Comparison of ENCODE assay signal across 1 mouse cellular context in genomic region chr2:112296211-112296610, GRCm38 (mm10).
TF ChIP-seq lines count a peak whose summit lies in the region.

No protein-coding gene starts in this region.

TF ChIP-seq in myocyte, 11 proteins besides CTCF, POLR2A, EP300 and RAD21:
- TF ChIP-seq MAX (IDR thresholded peaks at IDR 0.05; ENCODE audit: low read depth) (no peak), TCF12 (IDR thresholded peaks at IDR 0.05; ENCODE audit: insufficient read depth, poor library complexity, severe bottlenecking) (no peak), TCF3 (IDR thresholded peaks at IDR 0.05; ENCODE audit: insufficient read length, low read depth) (no peak), MYOG (IDR thresholded peaks at IDR 0.05; ENCODE audit: control insufficient read depth in 1 of 3, insufficient read depth in 1 of 3, insufficient read length in 2 of 3, low read depth in 2 of 3) (no peak), MYOD1 (IDR thresholded peaks at IDR 0.05; ENCODE audit: control insufficient read depth in 1 of 3, insufficient read length in 2 of 3, low read depth in 2 of 3) (no peak), CEBPB (IDR thresholded peaks at IDR 0.05; ENCODE audit: insufficient read depth, poor library complexity, severe bottlenecking) (no peak), USF1 (IDR thresholded peaks at IDR 0.05; ENCODE audit: low read depth) (no peak), REST (IDR thresholded peaks at IDR 0.05; ENCODE audit: insufficient read depth, insufficient read length) (no peak)
TF ChIP-seq in myocyte: peak in this region for 0.
